Mouse (Mus musculus) cerebellum, postnatal 4 days (tissue): ENCODE results near the gene Slc6a5.
"Not testable (repeated sequence)": the region's sequence is repeated elsewhere in the genome, so short reads cannot be mapped to it uniquely, and the experiment has no call there.

ENCODE experiments used
- DNase-seq, 2 experiments: peaks; one replicate each; pipeline ENCODE4 v3.0.0; 2022; ENCODE audit warnings: low spot score in 2 of 2, mixed read lengths in 1 of 2

Slc6a5 gene

DNA sequence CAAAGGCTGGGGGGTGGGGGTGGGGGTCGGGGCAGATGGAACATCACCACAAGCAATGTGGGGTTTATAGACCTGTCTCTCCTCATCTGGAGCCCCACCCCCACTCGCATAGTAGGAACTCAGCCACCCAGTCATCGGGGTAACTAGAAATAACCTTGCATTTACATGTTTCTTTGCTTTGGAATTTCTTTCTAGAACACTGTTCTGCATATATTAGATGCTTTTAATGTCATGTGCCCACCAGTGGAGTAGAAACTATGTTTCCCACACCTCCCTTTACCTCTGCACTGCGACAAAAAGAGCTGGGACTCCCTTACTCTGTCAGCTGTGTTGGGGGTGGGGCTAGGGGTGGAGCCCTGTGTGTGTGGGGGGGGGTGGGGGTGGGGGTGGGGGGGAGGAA is 3.2 kb downstream of the Slc6a5 start:
- no peak for DNase-seq

DNA sequence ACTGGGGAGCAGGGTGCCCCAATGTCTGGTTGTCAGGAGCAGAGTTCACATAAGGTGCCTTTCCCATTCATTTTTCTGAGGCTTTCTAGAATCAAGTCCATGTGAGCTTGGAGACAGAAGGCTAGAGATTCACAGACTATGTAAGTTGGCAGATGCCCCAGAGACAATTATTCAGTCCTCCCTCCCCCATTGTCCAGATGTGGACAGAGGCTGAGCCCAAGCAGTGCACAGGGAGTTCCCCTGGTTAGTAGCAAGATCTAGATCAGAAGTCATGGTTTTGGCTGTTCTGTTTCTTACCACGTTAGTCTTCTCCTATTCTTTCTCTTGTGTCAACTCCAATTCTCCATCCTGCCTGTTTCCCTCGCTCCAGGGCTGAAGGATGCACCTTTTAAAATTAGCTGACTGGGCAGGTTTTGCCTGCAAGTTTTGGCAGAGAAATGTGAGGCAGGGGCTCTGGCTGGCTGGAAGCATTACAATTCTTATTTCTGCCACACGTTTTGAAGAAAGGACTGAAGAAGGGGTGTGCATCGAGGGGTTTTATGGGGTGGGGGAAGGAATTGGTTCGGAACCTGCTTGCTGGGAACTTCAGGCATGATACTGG is 3.9 kb downstream of the Slc6a5 start:
- DNase-seq = no peak

DNA sequence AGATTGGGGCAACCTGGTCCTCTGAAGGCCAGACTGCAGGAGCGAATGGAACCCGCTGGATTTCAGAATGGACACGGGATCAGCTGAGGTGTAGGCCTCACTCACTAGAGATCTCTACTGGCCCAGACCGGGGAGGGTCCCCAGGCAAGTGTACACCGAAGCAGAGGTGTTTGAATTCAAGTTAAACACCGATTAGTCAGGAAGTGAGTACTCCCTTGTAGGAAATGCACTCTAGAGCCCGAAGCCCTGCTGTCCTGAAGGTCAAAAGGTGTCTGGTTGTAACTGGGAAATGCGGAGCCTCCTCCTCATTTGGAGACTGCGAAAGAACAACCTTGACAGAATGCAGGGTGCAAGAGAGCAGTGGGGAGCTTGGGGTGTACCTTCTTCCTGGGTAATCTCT is 5.0 kb downstream of the Slc6a5 start:
- no peak for DNase-seq

DNA sequence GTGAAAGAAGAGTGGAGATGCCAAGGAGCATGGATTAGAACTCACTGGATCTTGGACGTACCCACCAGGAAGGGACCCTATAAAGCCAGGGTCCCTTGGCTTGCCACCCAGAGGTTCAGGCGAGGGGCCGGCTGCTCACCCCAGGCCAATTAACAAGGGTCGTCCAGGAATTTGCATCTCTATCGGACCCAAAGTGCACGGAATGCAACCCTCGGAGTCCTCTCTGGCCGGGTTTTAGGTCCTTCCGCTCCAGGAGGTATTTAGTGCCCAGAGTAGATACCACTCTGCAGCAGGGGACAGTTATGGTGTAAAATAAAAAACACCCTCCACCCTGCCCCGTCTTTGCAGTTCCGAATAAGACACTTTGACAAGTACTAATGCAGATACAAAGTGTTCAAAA is 5.5 kb downstream of the Slc6a5 start:
- no peak for DNase-seq

DNA sequence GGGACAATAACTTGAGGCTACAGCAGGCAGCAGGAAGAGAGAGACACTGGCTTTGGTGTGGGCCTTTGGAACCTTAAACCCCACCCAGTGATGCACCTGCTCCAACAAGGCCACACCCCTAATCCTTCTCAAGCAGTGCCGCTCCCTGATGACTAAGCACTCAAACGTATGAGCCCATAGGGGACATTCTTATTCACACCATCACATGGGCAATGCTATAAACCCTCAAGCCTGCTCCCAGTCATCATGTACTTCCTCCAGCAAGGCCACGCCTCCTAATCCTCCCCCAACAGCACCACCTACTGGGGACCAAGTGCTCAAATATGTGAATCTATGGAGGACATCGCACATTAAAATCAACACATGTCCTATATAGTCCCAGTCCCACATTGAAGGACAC is 9.5 kb downstream of the Slc6a5 start:
- DNase-seq = no peak

DNA sequence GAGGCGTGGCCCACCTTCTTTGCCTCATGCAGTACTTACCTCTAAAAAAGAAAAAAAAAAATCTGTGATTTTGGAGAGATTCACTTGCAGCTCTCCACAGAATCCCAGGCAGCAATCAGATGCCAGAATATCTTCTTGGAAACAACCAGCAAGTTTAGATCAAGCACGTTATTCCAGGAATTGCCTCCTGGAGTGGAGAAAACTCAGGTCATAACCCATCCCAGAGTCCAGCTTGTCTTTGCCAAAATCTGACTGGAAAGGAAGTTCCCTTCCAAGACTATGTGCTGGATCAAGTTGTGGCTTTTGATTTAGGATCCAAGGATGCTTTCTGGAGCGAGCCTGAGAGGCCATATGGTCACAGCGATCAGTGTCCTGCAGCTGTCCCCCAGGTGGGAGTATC is 10.8 kb downstream of the Slc6a5 start:
- no peak for DNase-seq

DNA sequence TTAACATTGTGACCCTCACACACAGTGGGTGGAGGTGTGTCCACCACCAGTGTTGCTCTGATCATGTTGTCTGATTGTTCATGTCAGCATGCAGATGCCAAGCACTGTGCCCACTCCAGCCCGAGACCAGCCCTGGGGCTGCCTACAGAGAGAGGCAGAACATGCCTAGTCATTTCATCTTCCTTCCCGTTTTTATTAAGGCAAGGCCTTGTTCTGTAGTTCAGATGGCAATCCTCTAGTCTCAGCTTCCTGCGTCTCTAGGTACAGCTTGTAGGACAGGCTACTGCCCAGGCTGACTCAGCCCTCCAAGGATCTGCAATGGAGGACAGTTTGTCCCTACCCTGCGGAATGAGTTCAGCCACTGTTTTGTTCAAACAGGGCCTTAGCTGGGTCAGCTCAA is 13.0 kb downstream of the Slc6a5 start:
- peak in 1 of 2 experiments; percentile 22 for DNase-seq

DNA sequence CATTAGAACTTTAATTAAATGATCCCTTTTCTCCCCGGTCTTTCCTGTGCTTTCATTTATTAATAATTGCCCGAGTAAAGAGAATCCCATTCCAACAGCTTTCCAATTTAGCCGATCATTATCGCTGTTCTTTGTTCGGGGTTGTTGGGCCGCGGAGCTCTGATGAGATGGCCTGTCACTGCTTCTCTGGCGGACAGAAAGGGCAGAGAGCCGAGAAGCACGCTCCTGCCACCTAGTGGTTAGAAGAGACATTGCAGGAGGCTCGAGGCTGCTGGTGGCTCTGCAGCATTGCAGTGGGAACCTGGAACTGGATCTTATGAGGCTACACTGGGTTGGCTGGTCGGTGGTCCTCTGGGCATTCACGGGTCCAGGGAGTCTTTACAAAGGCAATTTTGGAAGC is 13.4 kb downstream of the Slc6a5 start:
- DNase-seq = peak; percentile 71 to 89

DNA sequence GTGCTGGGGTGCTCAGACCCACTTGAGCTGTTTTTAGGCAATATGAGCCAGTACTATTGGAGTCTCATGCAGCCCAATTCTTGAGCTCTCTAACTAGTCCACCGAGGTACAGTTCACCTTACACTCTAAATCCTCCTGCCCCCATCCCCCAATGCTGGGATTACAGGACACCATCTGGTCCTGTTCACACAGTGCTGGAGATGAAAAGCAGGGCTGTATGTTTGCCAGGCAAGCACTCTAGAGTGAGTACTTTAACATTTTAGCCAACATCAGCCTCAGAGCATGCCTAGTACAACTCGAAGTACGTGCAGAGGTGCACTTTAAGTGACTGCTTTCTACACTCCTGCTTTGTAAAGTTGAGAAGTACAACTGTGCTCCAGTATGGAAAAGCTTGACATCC is 18.6 kb downstream of the Slc6a5 start:
- no peak for DNase-seq

DNA sequence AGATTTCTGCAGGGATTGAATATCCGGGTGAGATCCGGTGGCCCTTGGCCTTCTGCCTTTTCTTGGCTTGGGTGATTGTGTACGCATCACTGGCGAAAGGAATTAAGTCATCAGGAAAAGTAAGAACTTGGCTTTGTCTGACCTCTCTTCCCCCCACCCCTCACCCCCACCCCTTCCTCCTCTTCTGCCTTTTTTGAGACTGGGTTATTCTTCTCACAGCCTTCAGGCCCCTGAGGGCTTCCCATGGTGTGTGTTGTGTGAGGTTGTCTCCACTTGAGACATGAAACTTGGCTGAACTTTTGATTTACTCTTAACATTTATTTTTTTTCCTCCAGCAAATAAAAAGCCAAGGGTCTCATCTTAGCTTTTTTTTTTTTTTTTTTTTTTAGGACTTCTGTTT is 20.1 kb downstream of the Slc6a5 start:
- DNase-seq = no peak

DNA sequence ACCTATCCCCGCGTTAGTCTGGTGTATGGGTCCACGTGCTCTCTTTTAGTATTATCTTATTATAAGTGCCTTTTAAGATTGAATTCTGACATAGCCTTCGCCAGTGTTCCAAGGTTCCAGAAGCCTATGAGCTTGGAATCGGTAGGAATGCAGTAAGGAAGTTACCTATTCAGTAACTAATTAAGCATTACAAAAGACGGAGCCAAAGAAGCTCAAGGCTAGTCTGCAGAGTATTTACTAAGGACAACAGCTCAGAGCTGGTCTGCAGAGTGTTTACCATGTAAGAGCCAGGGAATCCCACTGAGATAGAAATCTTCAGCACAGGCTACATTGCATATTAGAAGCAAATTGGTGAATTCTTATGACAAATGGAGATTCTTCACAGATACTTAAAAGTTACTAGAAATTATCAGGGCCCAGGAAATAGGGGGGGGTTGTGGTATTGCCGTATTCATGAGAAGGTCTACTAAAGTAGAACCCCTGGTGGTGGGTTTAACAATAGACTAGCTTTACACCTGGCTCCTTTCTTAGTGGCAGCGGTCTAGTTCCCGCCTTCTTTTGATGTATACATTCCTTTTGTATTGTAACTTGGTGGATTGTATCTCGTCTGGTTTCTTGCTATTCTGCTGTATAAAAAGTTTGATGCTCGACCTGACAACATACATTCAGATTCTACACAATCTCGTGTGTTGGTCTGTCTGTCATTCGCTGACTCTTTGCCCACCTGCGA is 23.6 kb downstream of the Slc6a5 start:
- DNase-seq = not testable (repeated sequence)

DNA sequence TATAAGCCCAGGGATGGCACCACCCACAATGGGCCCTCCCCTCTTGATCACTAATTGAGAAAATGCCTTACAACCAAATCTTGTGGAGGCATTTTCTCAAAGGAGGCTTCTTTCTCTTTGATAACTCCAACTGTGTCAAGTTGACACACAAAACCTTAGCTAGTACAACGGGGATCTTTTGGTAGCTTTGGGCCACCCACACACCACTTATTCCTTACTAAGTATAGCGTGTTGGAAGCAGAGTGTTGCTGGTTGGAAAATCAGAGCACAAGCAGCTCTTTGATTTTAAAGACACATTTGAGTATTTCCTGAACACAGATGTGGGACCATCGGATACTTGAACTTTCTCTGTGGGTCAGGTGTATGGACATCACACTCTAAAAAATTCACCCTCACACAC is 26.9 kb downstream of the Slc6a5 start:
- no peak for DNase-seq

DNA sequence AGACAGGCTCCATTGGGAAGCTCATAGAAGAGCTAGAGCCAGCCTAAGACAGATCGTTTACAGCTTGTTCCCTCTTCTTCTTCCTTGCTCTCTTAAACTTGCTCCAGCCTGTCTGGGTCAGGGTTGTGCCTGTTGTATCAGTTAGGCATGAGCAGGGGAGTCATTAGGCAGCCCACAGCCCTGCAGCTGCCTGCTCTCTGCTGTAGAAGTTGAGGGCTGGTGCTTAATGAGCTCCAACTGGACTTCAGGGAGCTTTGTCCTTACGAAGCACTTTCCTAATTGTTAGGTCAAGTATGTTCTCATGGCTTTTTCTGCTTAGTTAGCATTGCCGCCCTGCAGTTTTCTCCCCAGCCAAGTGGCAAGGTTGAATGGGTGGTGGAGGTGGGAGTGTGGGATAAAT is 32.1 kb downstream of the Slc6a5 start:
- DNase-seq = no peak

DNA sequence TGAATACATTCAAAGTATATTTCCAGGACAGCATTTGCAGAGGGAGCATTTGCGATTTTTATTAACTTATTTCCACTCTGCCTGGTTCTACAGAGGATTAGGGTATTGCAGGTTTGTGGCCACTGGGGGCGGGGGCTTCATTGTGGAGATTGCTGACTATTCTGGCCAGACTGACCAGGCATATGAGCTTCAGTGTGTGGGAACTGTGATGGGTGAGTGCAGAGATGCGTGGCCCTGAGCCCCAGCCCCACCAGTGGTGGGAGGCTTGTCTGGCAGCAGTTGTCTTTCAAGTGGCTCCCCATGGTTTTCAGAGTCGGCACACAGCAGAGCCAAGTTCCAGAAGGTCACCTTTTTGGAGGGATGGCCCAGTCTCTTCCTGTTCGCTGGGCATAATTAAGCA is 32.5 kb downstream of the Slc6a5 start:
- DNase-seq = no peak

DNA sequence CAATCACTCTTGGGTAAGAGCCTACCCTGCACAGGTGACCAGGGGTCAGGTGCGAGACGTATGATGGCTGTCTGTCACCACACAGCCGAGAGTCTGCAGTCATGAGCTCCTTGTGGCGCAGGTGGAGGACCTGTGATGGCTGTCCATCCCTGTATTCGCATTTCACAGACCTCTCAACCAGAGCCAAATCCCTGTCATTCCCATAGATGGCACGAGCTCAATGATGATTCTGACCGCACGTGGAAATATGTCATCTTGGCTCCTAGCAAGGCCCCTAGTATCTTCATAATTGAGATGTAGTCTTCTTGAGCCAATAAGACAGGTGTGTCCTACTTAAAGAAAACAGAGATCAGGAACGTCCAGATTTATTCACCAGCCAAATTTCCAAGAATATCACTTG is 36.7 kb downstream of the Slc6a5 start:
- no peak for DNase-seq

DNA sequence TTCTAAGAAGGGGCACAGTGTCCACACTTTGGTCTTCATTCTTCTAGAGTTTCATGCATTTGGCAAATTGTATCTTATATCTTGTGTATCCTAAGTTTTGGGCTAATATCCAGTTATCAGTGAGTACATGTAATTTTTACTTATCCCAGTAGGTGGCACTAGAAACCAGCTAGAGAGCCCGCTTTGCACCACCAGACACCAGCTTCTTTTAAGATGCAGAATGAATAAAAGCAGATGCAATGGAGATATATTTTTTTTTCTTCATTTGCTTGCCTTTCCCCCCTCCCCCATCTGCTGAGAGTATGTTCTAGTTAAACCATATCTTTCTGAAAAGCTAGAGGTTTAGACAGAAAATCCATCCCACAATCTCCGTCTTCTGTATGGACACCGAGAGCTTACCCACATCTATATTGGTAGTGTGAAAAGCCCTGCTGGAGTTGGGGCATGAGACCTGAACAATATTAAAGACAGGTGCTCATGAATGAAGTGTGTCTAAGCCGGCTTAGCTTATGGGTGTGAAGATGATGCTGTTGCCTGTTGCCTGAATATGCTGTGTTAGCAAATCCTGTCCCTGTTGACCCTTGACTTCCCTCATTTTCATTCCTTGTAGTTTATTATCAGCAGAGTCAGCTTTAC is 43.7 kb downstream of the Slc6a5 start:
- DNase-seq = peak in 1 of 2 experiments; percentile 8

DNA sequence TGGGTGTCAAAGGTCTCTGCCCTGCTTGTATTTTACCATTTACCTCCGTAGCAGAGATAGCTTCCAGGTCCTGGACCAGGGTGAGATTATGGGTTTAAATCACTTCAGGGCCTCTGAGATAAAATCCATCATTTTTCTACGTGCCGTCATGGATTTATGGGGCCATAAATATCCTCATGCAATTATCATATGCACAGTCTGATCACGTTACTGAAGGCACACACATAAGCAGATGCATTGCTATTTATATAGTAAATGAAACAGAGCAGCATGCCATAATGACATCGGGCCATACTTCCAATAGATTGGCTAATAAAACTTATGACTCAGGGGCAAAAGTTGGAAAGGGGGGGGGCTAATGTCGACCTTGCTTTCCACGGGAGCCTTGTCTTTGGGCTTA is 44.9 kb downstream of the Slc6a5 start:
- DNase-seq = no peak

DNA sequence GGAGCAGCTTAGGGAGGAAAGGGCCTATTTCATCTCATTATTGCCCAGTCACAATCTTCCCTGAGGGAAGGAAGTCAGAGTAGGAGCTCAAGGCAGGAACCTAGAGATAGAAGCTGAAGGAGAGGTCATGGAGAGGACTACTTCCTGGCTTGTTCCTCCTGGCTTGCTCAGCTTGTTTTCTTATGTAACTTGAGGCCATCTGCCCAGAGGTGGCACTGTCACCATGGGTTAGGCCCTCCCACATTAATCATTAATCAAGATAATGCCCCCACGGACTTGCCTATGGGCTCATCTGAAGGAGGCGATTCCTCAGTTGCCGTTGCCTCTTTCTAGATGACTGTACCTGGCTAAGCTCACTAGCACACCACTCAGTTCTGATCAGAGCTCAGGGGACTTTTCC is 47.2 kb downstream of the Slc6a5 start:
- no peak for DNase-seq

DNA sequence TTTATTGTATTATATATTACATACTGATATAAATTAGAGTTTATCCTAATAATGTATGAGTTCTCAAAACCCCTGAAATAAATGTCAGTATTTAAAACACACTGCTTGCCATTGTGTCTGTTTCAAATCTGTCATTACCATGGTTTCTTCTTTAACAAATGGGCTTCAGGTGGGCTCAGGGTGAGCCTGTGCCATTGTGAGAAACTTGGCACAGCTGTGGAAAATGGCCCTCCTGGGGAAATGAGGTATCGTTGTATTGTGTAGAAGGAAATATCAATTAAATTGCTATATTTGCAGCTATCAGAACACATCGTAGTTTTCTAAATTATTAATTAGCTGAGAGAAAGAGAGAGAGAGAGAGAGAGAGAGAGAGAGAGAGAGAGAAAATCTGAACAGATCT is 53.8 kb downstream of the Slc6a5 start:
- DNase-seq = no peak

DNA sequence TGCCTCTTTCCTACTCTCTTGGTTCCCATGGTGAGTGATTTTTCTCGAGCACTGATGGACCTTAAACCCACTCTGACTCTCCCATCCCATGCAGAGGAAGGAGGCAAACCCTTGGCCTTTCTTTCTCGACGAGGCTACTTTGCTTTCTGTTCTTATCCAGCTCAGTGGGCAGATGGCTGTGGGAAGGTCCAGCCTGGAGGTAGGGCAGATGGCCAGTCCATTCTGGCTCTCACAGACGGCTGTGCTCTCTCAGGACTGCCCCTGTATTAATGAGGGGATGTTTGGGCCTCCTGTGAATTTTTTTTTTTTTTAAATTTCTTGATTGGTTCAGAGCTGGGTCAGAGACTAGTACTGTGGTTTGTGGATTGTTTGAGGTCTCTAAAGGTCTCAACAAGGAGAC is 59.6 kb downstream of the Slc6a5 start:
- DNase-seq = no peak

DNA sequence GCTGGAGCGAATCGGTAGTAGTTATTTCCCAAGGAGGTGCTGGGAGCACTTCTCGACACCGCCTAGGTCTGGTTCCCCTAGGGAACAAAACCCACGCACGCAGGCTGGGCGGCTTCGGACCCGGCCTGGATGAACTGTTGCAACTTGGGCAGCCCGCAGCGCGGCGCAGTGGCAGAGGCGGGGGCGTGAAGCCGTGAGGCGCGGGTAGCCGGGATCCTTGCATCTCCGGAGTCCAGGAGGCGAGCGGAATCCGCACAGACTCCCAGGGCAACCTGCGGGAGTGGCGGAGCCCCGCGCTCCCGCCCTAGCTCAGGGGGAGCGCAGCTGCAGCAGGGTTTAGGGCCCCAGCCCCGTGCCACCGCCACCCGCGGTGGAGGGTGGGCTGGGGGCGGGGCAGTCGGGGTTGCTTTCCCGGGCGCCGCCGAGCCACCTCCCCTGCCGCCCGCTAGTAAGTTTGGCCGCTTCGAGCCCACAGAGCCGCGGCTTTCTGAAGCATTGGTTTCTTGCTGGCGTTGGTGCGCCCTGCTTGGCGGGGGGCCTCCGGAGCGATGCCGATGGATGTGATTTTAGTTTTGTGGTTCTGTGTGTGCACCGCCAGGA is 65.0 kb downstream of the Slc6a5 start, which contains the start of gene Nell1:
Gene Nell1 (plus strand): TSS at position 24 of the 600 bp plus-strand sequence.
- peak in 1 of 2 experiments; percentile 29 for DNase-seq

DNA sequence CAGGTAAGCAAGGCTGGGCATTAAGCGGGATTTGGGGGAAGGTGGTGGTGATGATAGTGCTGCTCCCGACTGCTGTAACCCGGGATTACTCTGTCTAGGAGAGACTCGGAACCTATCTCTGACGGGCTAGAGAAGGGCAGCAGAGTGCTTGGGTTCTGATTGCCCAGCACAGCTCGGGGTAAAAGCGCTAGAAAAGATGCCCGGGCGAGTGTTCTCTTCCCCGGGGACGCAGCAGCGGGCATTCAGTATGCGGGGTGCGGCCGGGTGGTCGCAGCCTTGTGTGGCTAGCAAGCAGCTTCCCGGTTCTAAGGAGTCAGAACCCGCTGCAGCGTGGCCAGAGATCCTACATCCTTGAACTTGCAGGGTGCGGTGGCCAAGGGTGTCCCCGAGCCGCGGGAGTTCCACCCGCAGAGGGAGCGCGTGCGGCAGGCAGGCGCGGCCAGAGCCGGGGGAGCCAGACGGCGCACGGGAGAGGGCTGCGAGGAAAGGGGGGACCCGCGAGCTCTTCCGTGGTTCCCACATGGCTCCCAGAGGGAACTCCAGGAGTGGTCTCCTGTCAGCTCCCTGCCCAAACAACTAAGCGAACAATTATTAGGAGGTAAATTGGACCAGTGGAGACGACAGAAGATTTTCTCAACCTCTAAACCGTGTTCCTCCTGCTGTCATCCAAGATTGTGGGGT is 65.6 kb downstream of the Slc6a5 start:
- DNase-seq = peak in 1 of 2 experiments; percentile 10
